Mouse (Mus musculus): ENCODE measurements around the gene Igsf3. TPM values are rescaled to one million over a fixed set of nuclear protein-coding genes. Genes with fewer than 3 reads are reported as not detected.

Gene Igsf3
- polyA plus RNA-seq, 1 experiment, result 24.9 TPM

DNA sequence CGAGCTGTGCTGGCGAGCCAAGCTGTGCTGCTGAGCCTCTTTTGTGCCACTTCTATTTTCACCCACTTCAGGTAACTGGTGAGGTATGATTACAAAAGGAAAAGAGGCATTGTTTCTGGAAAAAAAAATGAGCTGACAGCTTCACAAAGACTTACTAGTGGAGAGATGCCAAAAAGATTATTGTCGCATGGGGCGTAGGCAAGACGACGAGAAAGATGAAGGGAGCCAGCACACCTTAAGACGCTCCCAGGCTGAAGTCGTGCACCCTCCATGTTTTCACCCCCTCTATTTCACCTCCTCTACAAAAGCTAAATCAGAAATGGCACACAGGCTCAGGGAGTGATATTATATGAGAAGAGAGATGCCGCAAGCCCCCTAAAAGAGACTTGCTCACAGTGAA is 113.6 kb downstream of the Igsf3 start:
- Histone ChIP-seq H3K27ac (ENCODE audit: insufficient read depth, low read length) (no peak overlapping the region), H3K4me1 (ENCODE audit: control insufficient read depth, insufficient read depth, low read length) (no peaks in the 10 kb centered on the region), H3K4me3 (ENCODE audit: insufficient read depth, low read length) (no peak overlapping the region)
- TF ChIP-seq POLR2A (IDR thresholded peaks at IDR 0.05; ENCODE audit: low read depth, low read length) (no peak), CTCF (IDR thresholded peaks at IDR 0.05; ENCODE audit: borderline replicate concordance, insufficient read depth, low read length) (no peak)

DNA sequence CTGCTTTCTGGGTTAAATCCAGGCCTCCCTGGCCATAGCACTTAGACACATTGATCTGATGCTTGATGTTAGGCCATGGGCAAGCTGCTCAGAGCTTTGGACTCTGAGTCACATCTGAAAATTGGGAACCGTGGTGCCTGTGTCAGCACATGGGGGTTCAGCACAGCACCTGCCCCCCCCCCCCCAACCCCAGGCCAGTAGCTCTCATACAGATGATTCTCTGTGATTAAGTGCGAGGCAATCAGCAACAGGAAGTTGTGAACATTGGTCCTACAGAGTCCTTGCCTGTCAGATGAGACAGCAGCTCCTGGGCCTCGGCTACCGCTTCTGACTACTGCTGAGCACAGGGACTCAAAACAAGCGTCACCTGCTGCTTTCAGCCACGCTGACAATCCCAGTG is 116.0 kb downstream of the Igsf3 start:
- no peak overlapping the region for H3K4me3 ChIP-seq (ENCODE audit: insufficient read depth, low read length)
- TF ChIP-seq CTCF (IDR thresholded peaks at IDR 0.05; ENCODE audit: borderline replicate concordance, insufficient read depth, low read length), result no peak
- TF ChIP-seq POLR2A (IDR thresholded peaks at IDR 0.05; ENCODE audit: low read depth, low read length), result no peak
- no peak overlapping the region for H3K27ac ChIP-seq (ENCODE audit: insufficient read depth, low read length)
- no peaks in the 10 kb centered on the region for H3K4me1 ChIP-seq (ENCODE audit: control insufficient read depth, insufficient read depth, low read length)

DNA sequence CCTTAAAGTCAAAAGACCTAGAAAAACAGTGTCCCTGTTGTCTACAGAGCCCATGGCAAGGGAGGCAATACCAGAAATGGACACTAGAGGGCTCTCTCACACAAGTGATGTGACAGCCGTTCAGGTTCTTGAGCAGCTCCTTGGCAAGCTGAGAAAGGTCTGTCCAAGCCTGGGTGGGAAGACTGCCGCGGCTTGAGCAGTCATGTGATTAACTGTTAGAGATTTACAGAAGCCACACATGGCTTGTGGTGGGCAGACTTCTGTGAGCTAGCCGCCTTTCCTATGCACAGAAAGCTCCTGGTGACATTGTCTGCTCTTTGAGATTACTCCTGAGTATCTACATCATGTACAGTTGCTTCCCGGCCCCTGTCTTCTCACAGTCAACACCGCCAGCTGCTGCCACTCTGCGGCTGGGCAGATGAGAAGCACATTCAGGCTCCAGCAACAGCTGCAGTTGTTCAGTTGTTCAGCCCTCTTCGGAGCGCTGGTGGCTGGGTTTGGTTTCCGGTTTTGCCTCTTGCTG is 117.1 kb downstream of the Igsf3 start:
- Histone ChIP-seq H3K27ac (ENCODE audit: insufficient read depth, low read length) (no peak overlapping the region), H3K4me1 (ENCODE audit: control insufficient read depth, insufficient read depth, low read length) (no peaks in the 10 kb centered on the region), H3K4me3 (ENCODE audit: insufficient read depth, low read length) (no peak overlapping the region)
- no peak for TF ChIP-seq POLR2A (IDR thresholded peaks at IDR 0.05; ENCODE audit: low read depth, low read length)
- peak; percentile 73 for TF ChIP-seq CTCF (IDR thresholded peaks at IDR 0.05; ENCODE audit: borderline replicate concordance, insufficient read depth, low read length)

DNA sequence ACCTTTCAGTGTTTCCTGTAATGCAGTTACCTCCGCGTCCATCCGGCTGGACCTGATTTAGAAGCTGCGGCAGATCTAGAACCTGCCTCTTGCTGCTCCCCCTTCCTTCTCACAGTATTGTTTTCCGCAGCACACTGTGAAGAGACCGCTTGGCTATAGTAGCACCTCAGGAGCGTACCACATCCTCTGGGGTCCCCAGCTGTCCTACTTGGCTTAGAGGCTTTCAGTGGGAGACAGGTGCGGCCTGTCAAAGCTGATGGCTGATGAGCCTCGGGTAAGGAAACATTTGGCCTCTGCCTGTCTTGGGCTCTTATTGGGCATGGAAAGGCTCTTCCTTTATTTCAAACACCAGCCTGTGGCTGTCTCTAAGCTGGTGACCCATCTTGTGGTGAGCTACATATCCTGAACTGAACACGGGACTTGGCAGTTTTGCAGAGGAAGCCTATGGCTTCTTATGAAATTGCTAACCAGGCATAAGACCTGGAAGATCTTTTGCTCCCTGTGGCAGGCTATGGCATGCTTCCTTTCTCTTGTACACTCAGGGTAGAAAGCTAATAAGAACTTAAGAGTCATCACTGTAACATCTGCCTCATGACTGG is 120.6 kb downstream of the Igsf3 start:
- Histone ChIP-seq H3K4me1 (ENCODE audit: control insufficient read depth, insufficient read depth, low read length) (no peaks in the 10 kb centered on the region), H3K27ac (ENCODE audit: insufficient read depth, low read length) (no peak overlapping the region), H3K4me3 (ENCODE audit: insufficient read depth, low read length) (no peak overlapping the region)
- TF ChIP-seq POLR2A (IDR thresholded peaks at IDR 0.05; ENCODE audit: low read depth, low read length) (no peak), CTCF (IDR thresholded peaks at IDR 0.05; ENCODE audit: borderline replicate concordance, insufficient read depth, low read length) (no peak)

DNA sequence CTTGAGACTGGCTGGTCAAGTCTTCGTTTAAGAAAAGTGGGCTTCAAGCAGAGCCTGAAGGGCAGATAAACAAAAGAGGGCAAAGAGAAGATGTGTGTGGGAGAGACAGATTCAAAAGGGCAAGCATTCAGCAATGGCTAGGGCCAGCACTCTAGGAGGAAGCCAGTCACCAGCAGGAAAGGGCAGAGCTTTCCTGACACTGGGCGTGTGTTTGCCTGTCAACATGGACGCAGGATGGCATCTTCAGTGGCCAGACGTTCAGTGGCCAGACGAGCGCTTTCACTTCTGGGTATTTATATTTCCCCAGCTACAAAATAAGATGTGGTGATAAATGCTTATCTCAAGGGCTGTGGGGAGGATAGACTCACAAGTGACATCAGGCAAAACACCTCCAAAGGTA is 123.0 kb downstream of the Igsf3 start:
- no peak for TF ChIP-seq POLR2A (IDR thresholded peaks at IDR 0.05; ENCODE audit: low read depth, low read length)
- Histone ChIP-seq H3K27ac (ENCODE audit: insufficient read depth, low read length) (no peak overlapping the region), H3K4me1 (ENCODE audit: control insufficient read depth, insufficient read depth, low read length) (no peaks in the 10 kb centered on the region), H3K4me3 (ENCODE audit: insufficient read depth, low read length) (no peak overlapping the region)

DNA sequence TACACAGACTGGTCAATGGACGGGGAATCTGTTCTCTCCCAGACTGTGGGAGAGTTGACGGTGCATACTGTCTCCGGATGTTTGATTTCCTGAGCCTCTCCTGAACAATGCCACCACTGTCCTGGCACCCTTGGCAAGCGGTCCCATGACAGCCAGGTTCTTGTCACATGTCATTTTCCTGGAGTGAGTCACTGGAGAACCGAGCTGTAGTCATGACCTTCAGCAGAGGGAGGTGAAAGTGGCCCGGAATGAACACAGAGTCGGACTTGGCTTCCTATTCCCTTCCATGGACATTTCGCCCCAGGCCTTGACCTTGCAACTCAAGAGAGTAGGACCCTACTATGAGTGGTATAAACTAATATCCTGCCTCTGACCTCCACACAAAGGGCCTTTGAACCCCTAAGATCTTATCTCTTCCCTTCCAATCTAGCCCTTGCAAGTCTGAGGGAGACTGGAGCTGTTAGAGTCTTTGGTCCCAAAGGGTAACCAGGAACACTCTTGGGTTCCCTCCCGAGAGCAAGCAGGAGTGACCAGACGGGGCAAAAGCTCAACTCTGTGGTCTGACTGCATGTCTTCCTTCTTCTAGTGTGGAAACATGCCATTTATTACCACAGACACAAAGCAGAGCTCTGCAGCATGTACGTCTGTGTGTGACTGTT is 123.6 kb downstream of the Igsf3 start:
- no peaks in the 10 kb centered on the region for H3K4me1 ChIP-seq (ENCODE audit: control insufficient read depth, insufficient read depth, low read length)
- H3K27ac ChIP-seq (ENCODE audit: insufficient read depth, low read length), result no peak overlapping the region
- H3K4me3 ChIP-seq (ENCODE audit: insufficient read depth, low read length), result no peak overlapping the region
- no peak for TF ChIP-seq POLR2A (IDR thresholded peaks at IDR 0.05; ENCODE audit: low read depth, low read length)
- no peak for TF ChIP-seq CTCF (IDR thresholded peaks at IDR 0.05; ENCODE audit: borderline replicate concordance, insufficient read depth, low read length)

DNA sequence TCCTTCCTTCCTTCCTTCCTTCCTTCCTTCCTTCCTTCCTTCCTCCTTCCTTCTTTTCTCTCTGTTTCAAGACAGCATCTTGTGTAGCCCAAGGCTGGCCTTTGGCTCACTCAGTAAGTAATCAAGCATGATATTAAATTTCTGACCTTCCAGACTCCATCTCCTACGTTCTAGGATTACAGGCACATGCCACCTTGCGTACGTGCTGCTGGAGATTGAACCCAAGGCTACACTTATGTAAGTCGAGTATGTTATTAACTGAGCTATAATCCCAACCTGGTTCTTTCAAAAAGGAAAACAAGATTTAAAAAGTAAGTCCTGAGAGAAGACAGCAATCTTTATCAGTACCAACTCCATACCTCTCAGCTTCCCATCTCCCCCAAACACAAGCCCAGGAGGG is 124.7 kb downstream of the Igsf3 start:
- H3K4me1 ChIP-seq (ENCODE audit: control insufficient read depth, insufficient read depth, low read length), result no peaks in the 10 kb centered on the region
- H3K4me3 ChIP-seq (ENCODE audit: insufficient read depth, low read length), result no peak overlapping the region
- no peak overlapping the region for H3K27ac ChIP-seq (ENCODE audit: insufficient read depth, low read length)
- TF ChIP-seq POLR2A (IDR thresholded peaks at IDR 0.05; ENCODE audit: low read depth, low read length), result no peak

DNA sequence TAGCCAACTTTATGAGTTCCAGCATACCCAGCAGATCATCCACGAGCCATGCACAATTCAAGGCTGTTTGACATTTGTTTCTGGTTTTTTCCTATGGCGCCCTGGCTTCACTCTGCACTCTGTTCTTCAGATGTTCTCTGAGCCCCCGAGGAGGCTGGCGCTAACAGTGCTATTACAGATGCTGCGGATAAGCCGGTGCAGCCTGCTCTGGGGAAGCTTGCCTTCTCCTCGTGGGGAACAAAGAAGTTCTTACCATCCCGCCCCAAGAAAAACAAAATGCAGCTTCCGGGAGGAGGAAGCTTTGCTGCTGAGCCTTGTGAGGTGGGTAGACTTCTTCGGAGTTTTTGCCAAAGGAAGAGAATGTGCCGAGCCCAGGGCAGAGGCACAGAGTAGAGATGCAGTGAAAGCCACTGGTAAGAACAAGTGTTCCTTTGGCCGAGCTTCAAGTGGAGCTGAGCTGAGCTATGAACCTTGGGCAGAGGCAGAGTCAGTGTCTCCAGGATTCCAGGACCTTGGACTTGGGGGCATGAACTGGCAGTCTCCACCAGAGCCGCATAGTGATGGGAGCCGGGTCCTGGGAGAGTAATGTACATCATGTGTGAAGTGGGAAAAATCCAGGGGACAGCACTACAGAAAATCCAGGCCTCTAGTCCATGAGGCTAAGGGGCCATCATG is 125.3 kb downstream of the Igsf3 start:
- Histone ChIP-seq H3K4me1 (ENCODE audit: control insufficient read depth, insufficient read depth, low read length) (no peaks in the 10 kb centered on the region), H3K27ac (ENCODE audit: insufficient read depth, low read length) (no peak overlapping the region), H3K4me3 (ENCODE audit: insufficient read depth, low read length) (no peak overlapping the region)
- TF ChIP-seq CTCF (IDR thresholded peaks at IDR 0.05; ENCODE audit: borderline replicate concordance, insufficient read depth, low read length) (no peak), POLR2A (IDR thresholded peaks at IDR 0.05; ENCODE audit: low read depth, low read length) (no peak)

DNA sequence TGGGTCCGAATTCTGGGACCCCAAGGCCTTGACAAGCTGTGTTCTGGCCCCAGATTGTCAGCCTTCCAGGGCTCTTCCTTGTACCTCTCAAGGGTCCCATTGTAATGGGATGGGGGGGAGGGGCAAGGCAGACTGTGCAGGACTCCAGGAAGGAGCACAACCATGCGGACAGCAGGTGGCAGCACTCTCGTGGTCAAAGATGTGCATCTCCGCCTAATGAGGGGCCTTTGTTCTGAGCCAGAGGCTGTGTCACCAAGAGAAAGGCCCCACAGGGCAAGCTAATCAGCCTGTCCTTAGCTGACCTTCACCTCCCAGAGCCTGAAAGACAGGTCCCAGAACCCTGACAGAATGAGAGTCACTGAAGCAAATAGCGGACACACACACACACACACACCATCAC is 129.3 kb downstream of the Igsf3 start:
- Histone ChIP-seq H3K4me3 (ENCODE audit: insufficient read depth, low read length) (no peak overlapping the region), H3K4me1 (ENCODE audit: control insufficient read depth, insufficient read depth, low read length) (no peaks in the 10 kb centered on the region), H3K27ac (ENCODE audit: insufficient read depth, low read length) (no peak overlapping the region)
- TF ChIP-seq CTCF (IDR thresholded peaks at IDR 0.05; ENCODE audit: borderline replicate concordance, insufficient read depth, low read length), result peak; percentile 93
- TF ChIP-seq POLR2A (IDR thresholded peaks at IDR 0.05; ENCODE audit: low read depth, low read length), result no peak
